Mouse (Mus musculus): ENCODE measurements around the gene Adam19. TPM values are rescaled to one million over a fixed set of nuclear protein-coding genes. Genes with fewer than 3 reads are reported as not detected.

Gene Adam19
- polyA plus RNA-seq, 1 experiment from 2014 or later = 12.5 TPM

GRCm38 (mm10) chr11:46115411-46116173 is 59.8 kb downstream of the Adam19 start:
- Histone ChIP-seq H3K36me3 (0 out of 2 replicates have a peak, but pooled peaks cover 11% of the 10 kb centered on the region), H3K9me3 (no peaks in the 10 kb centered on the region), H3K9ac (replicated peaks) (no peak overlapping the region), H3K4me2 (replicated peaks) (no peak overlapping the region), H3K4me1 (no peaks in the 10 kb centered on the region), H3K27ac (replicated peaks) (no peak overlapping the region), H3K27me3 (no peaks in the 10 kb centered on the region), H3K4me3 (no peak overlapping the region)
- no peak for ATAC-seq (ENCODE audit: low FRiP score, low read depth)
- 87% methylated on average over 9 of the region's 9 CpGs for WGBS

DNA sequence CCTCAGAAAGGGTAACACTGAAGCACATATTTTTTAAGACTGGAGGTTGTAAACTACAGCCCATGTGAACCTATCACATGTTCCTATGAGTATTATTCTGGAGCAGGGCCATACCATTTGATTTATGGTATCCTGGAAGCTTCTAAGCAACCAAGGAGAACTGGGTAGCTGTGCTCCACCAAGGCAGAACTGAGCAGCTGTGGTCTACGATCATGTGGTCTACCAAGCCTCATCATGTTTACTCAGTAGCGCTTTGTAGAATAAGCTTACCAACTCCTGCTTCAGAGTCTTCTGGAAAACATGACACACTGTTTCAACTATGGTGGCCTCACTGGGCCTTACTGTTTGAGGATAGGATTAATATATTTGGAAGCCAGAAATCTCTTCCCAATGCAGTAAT is 60.7 kb downstream of the Adam19 start:
- no peak overlapping the region for H3K9ac ChIP-seq (replicated peaks)
- no peak overlapping the region for H3K4me3 ChIP-seq
- H3K9me3 ChIP-seq = no peaks in the 10 kb centered on the region
- H3K4me1 ChIP-seq = no peaks in the 10 kb centered on the region
- ATAC-seq (ENCODE audit: low FRiP score, low read depth) = no peak
- H3K36me3 ChIP-seq = 0 out of 2 replicates have a peak, but pooled peaks cover 14% of the 10 kb centered on the region
- no peaks in the 10 kb centered on the region for H3K27me3 ChIP-seq
- WGBS = 91% methylated on average over 2 of the region's 2 CpGs
- H3K4me2 ChIP-seq (replicated peaks) = no peak overlapping the region
- no peak overlapping the region for H3K27ac ChIP-seq (replicated peaks)

- Histone ChIP-seq H3K36me3 (peaks cover 12% of the 10 kb centered on the region), H3K27ac (replicated peaks) (no peak overlapping the region), H3K9ac (replicated peaks) (no peak overlapping the region), H3K4me3 (no peak overlapping the region), H3K4me2 (replicated peaks) (no peak overlapping the region), H3K9me3 (no peaks in the 10 kb centered on the region), H3K27me3 (no peaks in the 10 kb centered on the region), H3K4me1 (no peaks in the 10 kb centered on the region)
- WGBS = 20% methylated on average over 4 of the region's 4 CpGs
- no peak for ATAC-seq (ENCODE audit: low FRiP score, low read depth)
These were observed 63.8 kb downstream of the Adam19 start for GRCm38 (mm10) chr11:46119624-46120023.

DNA sequence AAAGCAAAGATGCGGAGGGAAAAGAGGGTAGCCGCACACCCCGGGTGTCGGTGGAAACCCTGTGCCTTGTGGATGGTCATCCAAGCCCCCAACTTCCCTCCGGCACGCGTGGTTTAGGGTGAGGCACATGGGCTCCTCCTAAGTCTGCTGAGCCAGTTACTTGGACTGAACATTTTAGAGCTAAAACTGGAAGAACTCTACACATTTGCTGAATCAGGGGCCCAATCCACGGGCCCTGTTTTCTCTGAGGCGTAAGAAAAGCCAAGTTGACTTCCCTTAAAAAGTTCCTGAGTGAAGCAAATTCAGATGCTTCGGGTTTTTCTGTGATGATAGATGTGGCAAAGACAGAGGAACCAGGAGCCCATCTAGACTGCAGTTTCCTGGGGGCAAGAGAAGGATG is 64.3 kb downstream of the Adam19 start:
- Histone ChIP-seq H3K4me2 (replicated peaks) (no peak overlapping the region), H3K27ac (replicated peaks) (no peak overlapping the region), H3K4me3 (no peak overlapping the region), H3K27me3 (no peaks in the 10 kb centered on the region), H3K36me3 (peaks cover 15% of the 10 kb centered on the region), H3K9ac (replicated peaks) (no peak overlapping the region), H3K9me3 (no peaks in the 10 kb centered on the region), H3K4me1 (no peaks in the 10 kb centered on the region)
- ATAC-seq (ENCODE audit: low FRiP score, low read depth) = no peak
- WGBS = 85% methylated on average over 10 of the region's 10 CpGs

GRCm38 (mm10) chr11:46121666-46122065 is 65.9 kb downstream of the Adam19 start:
- no peak overlapping the region for H3K9ac ChIP-seq (replicated peaks)
- no peak overlapping the region for H3K27ac ChIP-seq (replicated peaks)
- peaks cover 20% of the 10 kb centered on the region for H3K36me3 ChIP-seq
- no peak for ATAC-seq (ENCODE audit: low FRiP score, low read depth)
- no peak overlapping the region for H3K4me2 ChIP-seq (replicated peaks)
- 90% methylated on average over 4 of the region's 4 CpGs for WGBS
- H3K9me3 ChIP-seq = no peaks in the 10 kb centered on the region
- H3K27me3 ChIP-seq = no peaks in the 10 kb centered on the region
- H3K4me1 ChIP-seq = no peaks in the 10 kb centered on the region
- H3K4me3 ChIP-seq = no peak overlapping the region

DNA sequence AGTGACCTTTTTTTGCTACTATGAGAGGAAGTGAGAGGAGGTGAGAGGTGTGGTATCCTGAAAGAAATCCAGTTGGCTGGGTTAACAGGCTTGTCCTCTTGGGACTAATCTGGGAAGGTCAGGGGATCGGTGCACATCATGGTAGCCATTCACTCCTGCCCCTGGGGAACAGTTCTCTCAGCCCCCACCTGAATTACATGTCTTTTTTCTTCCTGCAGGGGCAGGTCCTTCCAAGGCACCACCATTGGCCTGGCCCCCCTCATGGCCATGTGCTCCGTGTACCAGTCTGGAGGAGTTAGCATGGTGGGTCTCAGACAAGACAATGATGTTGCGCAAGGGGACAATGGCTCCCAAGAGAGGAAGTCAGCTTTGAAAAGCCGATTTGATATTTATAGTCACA is 67.1 kb downstream of the Adam19 start:
- H3K27ac ChIP-seq (replicated peaks) = no peak overlapping the region
- no peaks in the 10 kb centered on the region for H3K27me3 ChIP-seq
- H3K36me3 ChIP-seq = peaks cover 28% of the 10 kb centered on the region
- no peak overlapping the region for H3K4me2 ChIP-seq (replicated peaks)
- no peaks in the 10 kb centered on the region for H3K9me3 ChIP-seq
- ATAC-seq (ENCODE audit: low FRiP score, low read depth) = no peak
- H3K4me1 ChIP-seq = no peaks in the 10 kb centered on the region
- H3K4me3 ChIP-seq = no peak overlapping the region
- 88% methylated on average over 4 of the region's 4 CpGs for WGBS
- H3K9ac ChIP-seq (replicated peaks) = no peak overlapping the region

- 96% methylated on average over 8 of the region's 8 CpGs for WGBS
- Histone ChIP-seq H3K4me1 (no peaks in the 10 kb centered on the region), H3K4me2 (replicated peaks) (no peak overlapping the region), H3K9ac (replicated peaks) (no peak overlapping the region), H3K27ac (replicated peaks) (no peak overlapping the region), H3K4me3 (no peak overlapping the region), H3K36me3 (peaks cover 28% of the 10 kb centered on the region), H3K9me3 (no peaks in the 10 kb centered on the region), H3K27me3 (no peaks in the 10 kb centered on the region)
- ATAC-seq (ENCODE audit: low FRiP score, low read depth) = no peak
These were observed 67.6 kb downstream of the Adam19 start for GRCm38 (mm10) chr11:46123328-46123866.

GRCm38 (mm10) chr11:46125093-46125834 is 69.5 kb downstream of the Adam19 start:
- no peak overlapping the region for H3K4me2 ChIP-seq (replicated peaks)
- H3K4me3 ChIP-seq = no peak overlapping the region
- no peak for ATAC-seq (ENCODE audit: low FRiP score, low read depth)
- no peak overlapping the region for H3K9ac ChIP-seq (replicated peaks)
- peaks cover 24% of the 10 kb centered on the region for H3K36me3 ChIP-seq
- H3K9me3 ChIP-seq = no peaks in the 10 kb centered on the region
- H3K27ac ChIP-seq (replicated peaks) = no peak overlapping the region
- H3K4me1 ChIP-seq = no peaks in the 10 kb centered on the region
- H3K27me3 ChIP-seq = no peaks in the 10 kb centered on the region
- 93% methylated on average over 12 of the region's 12 CpGs for WGBS

DNA sequence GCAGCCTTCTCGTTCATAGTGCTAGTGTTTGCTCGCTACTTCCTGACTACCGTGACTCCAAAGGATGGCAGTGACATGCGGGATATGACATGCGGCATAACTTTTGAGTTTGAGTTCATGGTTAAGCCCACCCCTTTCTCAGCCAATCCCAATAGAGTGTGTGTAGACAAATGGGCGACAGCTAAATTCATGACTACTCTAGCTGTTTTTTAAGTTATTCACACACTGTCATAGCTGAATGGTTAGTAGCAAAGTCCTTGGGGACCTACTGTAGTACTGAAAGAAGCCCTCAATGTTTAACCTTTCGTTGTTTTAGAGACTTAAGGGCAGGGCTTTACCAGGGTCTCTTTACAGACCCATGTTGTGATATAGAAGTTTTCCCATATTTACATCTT is 70.0 kb downstream of the Adam19 start:
- Histone ChIP-seq H3K9ac (replicated peaks) (no peak overlapping the region), H3K9me3 (no peaks in the 10 kb centered on the region), H3K36me3 (peaks cover 24% of the 10 kb centered on the region), H3K27ac (replicated peaks) (no peak overlapping the region), H3K4me1 (no peaks in the 10 kb centered on the region), H3K4me3 (no peak overlapping the region), H3K4me2 (replicated peaks) (no peak overlapping the region), H3K27me3 (no peaks in the 10 kb centered on the region)
- no peak for ATAC-seq (ENCODE audit: low FRiP score, low read depth)
- 93% methylated on average over 7 of the region's 7 CpGs for WGBS

- WGBS = 94% methylated on average over 7 of the region's 7 CpGs
- Histone ChIP-seq H3K4me1 (no peaks in the 10 kb centered on the region), H3K4me2 (replicated peaks) (no peak overlapping the region), H3K27ac (replicated peaks) (no peak overlapping the region), H3K4me3 (no peak overlapping the region), H3K36me3 (peaks cover 22% of the 10 kb centered on the region), H3K9ac (replicated peaks) (no peak overlapping the region), H3K9me3 (no peaks in the 10 kb centered on the region), H3K27me3 (no peaks in the 10 kb centered on the region)
- ATAC-seq (ENCODE audit: low FRiP score, low read depth) = no peak
These were observed 70.5 kb downstream of the Adam19 start for GRCm38 (mm10) chr11:46126317-46126716.

GRCm38 (mm10) chr11:46126827-46127410 is 71.1 kb downstream of the Adam19 start:
- Histone ChIP-seq H3K4me2 (replicated peaks) (no peak overlapping the region), H3K4me1 (no peaks in the 10 kb centered on the region), H3K9me3 (no peaks in the 10 kb centered on the region), H3K36me3 (peaks cover 24% of the 10 kb centered on the region), H3K27me3 (no peaks in the 10 kb centered on the region), H3K9ac (replicated peaks) (no peak overlapping the region), H3K4me3 (no peak overlapping the region), H3K27ac (replicated peaks) (no peak overlapping the region)
- 91% methylated on average over 11 of the region's 11 CpGs for WGBS
- no peak for ATAC-seq (ENCODE audit: low FRiP score, low read depth)
